Mouse (Mus musculus) c-Kit-negative CD71-positive TER-119-positive erythroid progenitor cells, embryonic 14.5 days (primary cell): ENCODE results near the gene Znrf1.

ENCODE experiments used
- DNase-seq: peaks from one replicate; pipeline ENCODE4 v3.0.0-alpha.2; 2013; ENCODE audit warnings: low read depth, low spot score

Znrf1 gene

GRCm38 (mm10) chr8:111596485-111596821, 60.6 kb downstream of the Znrf1 start:
- no peak for DNase-seq

- no peak for DNase-seq
Observed at GRCm38 (mm10) chr8:111597310-111597709, 61.4 kb downstream of the Znrf1 start.

DNA sequence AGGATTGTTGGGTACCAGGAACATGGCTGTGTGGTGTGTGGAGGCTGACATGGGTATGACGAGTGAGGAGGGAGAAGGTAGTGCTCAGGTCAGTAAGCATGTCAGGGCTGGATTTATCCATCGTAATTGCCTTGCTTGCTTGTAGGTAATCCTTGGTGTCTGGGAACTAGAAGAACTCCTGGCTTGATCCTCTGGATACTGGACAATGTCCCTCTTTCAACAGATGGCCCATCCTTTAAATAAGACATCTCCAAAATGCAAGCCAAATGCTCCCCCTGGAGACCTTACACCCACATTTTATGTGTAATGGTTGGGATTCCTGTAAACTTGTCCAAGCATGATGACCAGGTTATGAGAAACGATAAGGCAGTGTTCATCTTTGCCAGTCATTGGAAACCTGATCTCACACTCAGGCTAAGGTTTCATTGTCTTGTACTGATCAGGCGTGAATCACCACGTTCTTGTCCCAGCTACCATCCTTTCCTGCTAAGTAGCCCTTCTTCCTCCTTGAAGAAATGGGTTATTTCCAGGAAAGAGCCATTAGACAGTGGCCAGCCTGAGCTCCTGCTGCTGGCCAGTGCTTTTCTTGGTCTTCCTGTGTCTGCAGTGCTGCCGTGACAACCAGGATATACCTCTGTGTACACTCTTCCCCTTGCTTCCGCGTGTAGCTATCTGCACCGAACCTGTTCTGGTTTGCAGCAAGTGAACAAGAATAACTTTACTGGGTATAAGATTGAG, 64.0 kb downstream of the Znrf1 start:
- no peak for DNase-seq

DNA sequence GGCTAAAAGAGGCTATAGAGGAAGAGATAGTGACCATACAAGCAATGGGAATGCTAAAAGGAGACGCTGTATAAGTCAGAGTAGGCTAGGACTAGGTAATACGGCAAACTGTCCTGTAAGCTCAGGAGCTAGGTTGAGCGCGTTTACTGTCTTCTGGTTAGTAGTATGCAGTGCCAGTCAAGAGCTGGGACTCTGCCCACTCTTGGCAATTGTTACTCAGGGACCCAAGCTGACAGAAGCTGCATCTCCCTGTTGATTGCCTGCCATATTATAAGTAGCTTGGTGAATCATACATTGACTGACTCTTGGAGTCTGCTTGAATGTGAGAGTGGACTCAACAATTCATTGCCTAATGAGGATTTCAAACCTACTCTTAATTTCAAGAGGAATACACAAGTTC, 66.2 kb downstream of the Znrf1 start:
- DNase-seq, result no peak

DNA sequence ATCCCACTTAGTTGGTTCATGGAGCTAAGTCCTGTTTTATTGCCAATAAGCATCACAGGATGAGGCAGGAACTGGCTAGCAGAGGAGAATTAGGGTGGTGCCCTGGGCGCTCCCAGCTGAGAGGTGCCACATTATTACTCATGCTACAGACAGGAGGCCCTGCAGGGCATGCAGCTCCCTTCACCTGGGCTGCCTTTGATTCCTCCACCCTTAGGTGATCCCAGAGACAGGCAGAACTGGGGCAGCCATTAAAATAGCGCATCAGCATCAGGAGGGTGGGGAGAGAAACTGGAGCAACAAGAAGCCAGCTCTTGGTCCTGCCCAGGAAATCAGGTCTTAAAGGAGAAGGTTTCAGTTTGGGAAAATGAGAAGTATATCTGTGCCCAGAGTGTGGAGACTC, 69.1 kb downstream of the Znrf1 start:
- no peak for DNase-seq

- DNase-seq, result no peak
Observed at GRCm38 (mm10) chr8:111606961-111607360, 71.1 kb downstream of the Znrf1 start.

DNA sequence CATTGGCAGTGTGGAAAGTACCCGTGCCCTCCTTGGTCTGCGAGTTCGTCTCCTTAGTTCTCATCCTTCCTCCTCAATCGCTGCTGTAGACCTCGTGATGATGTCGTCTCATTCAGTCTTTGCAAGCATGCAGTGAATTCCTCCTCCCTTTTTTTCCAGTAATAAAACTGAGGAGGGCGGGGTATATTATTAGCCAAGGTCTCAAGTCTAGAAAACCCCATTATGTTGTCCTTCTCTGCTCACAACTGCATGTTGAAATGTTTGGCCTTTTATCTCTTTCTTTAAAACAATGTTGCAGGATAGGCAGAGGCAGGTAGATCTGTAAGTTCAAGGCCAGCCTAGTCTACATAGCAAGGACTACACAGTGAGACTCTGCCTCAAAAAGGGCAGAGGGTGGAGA, 71.5 kb downstream of the Znrf1 start:
- DNase-seq, result no peak

- DNase-seq, result no peak
Observed at GRCm38 (mm10) chr8:111613181-111613580, 77.3 kb downstream of the Znrf1 start.

DNA sequence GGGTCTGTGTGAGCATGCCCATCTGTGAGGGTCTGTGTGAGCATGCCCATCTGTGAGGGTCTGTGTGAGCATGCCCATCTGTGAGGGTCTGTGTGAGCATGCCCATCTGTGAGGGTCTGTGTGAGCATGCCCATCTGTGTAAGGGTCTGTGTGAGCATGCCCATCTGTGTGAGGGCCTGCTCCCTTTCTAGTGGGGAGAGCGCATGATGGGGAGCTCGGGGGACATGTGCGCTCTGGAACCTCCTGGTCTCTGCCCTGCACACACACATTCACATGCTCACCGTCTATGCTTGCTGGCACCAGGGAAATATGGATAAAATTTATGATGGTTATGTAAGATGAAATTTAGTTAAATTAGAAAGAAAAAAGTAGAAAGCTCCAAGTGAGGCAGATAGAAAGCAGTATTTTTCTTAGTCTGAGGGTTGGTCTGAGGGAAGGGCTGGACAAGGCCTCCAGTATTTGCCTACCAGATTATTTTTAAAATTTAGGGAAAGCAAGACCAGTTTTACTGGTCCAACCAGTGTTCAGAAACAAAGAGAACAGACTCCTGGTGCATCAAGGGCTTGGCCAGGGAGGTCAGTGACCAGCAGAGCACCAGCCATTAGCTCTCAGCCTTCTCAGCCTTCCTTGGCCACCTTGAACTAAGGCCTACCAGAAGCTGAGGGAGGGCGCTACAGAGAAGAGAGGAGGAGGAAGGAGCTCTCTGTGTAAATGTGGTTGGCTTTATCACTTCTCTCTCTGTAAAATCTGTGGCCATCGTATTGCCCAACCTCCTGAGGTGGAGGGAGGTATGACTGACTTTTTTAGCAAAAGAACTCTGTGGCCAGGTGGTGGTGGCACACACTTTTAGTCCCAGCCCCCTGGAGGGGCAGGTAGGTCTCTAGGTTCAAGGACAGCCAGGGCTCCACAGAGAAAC, 79.1 kb downstream of the Znrf1 start:
- DNase-seq, result no peak

- DNase-seq, result no peak
Observed at GRCm38 (mm10) chr8:111617812-111618211, 81.9 kb downstream of the Znrf1 start.

DNA sequence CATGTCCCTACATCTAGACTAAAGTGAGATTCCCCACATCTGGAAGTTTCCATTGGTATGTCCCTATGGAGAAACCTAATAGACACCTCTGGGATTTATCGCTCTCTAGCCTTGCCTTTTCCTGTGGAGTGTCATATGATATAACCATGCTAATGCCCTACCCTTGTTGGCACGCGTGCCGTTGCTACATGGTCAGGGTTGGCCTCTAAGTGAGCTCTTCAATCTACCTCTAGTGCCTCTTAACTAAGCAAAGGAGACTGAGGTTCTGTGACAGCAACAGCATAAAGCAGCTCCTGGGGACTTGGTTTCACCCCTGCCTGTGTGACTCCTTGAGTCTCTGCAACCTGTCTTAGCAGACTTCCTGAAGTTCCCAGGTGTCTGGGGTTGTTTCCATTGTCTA, 82.4 kb downstream of the Znrf1 start:
- no peak for DNase-seq

DNA sequence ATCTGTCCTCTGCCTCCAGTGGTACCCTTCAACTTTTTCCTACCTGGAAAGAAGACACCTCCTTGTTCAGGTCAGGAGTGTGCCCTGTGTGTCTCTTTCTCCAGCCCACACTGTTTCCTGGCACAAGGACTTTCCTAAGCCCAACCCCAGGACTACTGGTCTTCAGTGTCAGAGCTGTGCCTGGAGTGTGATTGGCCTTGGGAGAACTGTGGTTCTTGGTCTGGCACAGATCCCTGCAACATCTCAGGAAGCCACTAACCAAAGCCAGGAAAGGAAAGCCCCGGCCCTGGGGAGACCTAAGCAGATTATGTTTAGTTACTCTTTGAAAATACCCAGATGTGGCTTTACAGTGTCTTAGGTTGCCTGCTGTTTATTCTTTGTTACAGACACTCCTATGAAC, 84.0 kb downstream of the Znrf1 start:
- no peak for DNase-seq

DNA sequence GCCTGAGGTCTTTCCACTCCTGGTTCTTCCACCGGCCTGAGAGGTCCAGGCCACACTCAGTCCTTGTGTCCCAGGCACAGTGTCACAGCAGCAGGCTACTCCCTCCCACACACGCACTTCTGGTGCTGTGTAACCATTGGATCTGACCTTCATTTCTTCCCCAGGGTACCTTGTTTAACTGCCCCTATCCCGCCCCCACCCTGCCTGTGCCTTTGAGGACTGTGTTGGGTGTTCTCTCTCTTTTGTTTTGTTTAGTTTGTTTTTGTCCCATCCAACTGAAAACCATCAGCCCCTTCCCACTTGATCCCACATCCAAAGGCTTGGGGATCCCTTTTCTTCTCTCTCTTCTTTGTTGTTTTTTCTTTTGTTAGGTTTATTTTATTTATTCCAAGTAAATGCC, 86.2 kb downstream of the Znrf1 start:
- no peak for DNase-seq

GRCm38 (mm10) chr8:111622553-111622952, 86.7 kb downstream of the Znrf1 start:
- DNase-seq, result no peak

DNA sequence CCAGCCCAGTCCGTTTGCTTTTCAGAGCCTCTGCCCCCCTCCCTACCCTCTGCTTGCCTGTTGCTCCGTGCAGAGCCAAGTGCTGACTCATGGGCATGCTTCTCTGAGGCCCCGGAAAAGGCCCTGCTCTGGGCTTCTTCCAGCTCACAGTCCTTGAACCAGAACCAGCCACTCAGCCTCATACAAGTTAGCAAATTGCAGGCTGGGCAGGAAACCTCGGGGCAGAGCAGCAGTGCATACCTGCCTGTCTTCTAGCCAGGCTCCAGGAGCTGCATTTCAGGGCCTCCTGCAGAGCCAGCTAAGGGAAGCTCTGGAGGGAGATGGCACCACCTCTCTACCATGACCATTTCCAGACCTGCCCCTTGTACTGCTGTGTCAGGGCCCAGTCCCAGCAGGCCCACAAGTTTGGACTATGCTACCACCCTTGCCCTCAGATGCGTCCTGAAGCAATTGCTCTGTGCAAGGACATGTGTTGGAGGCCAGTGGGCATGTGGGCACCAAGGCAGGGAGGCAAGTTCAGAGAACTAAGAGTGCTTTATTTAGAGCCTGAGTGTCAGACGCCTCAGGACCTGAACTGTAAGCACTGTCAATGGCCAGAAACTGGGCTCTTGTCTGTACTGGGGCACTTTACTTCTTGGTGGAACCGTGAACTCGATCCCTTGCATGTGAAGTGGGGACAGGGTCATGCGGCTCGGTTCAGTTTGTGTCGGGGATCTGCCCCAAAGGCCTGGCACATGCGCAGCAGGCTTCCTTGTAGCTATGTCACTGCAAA, 88.4 kb downstream of the Znrf1 start:
- DNase-seq, result no peak

- DNase-seq, result no peak
Observed at GRCm38 (mm10) chr8:111624853-111625221, 88.9 kb downstream of the Znrf1 start.

GRCm38 (mm10) chr8:111625694-111626527, 90.0 kb downstream of the Znrf1 start:
- DNase-seq, result peak; percentile 46

DNA sequence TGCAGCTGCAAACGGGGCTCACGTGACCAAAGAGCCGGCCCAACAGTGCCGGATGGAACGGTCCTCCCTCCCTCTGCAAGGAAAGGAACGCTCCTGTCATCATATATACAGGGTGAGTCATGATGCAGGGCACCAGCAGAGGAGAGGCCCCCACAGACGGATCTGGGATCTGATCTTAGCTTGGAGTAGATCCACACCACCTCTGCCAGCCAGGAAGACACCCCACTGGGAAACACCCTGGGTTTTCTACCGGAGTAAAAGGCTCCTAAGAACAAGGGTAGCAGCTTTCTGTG, 90.6 kb downstream of the Znrf1 start:
- DNase-seq, result no peak

DNA sequence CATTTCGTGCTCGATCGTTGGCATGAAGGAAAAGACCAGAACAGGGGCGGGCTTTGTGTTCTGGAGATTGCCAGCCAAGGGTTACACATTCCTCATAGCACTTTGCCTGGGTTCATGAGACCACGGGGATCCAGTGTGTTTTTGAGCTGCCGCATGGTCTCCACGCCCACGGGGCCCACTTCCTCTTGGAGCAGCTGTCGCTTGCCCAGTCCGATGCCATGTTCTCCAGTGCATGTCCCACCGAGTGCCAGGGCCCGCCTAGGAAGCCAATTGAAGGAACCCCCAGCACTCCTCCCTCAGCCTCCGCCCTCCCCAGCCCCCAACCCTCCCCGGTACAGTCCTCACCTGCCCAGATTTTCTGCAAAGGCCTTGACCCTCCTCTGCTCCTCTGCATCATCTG, 91.0 kb downstream of the Znrf1 start:
- DNase-seq, result no peak

- no peak for DNase-seq
Observed at GRCm38 (mm10) chr8:111627923-111628322, 92.0 kb downstream of the Znrf1 start.

GRCm38 (mm10) chr8:111628401-111628800, 92.5 kb downstream of the Znrf1 start:
- DNase-seq, result no peak
